ENCODE assay signal across 13 mouse cellular contexts in genomic region chr1:71807586-71807985, GRCm38 (mm10).
A peak's percentile ranks its signal among the peaks of the same experiment; 100 is the strongest.
DNase-seq lines count a peak whose midpoint lies in the region; ATAC-seq and TF ChIP-seq lines count a peak whose summit lies in the region.
"Had no signal": no experiment of that assay in that cellular context is flagged by ENCODE, and none has a peak within 500 bp of the region (broad histone marks: within the 10 kb centered on the region; RNA-seq: fewer than 3 reads in every experiment).

No protein-coding gene starts in this region.

- no peaks in the 10 kb centered on the region for H3K79me2 ChIP-seq in liver, adult 2 months (ENCODE audit: control insufficient read depth, insufficient read depth, low read length)
- no peaks in the 10 kb centered on the region for H3K79me2 ChIP-seq in myocyte (ENCODE audit: control insufficient read depth, insufficient read depth)

- H3K36me3 ChIP-seq in liver, adult 2 months (ENCODE audit: control insufficient read depth, insufficient read depth, low read length) = no peaks in the 10 kb centered on the region
- H3K36me3 ChIP-seq in heart, postnatal 0 days (replicated peaks; ENCODE audit: control insufficient read depth, insufficient read depth, low read length) = no peaks in the 10 kb centered on the region
- H3K36me3 ChIP-seq in myocyte (ENCODE audit: control insufficient read depth, insufficient read depth) = no peaks in the 10 kb centered on the region

- H3K9me3 ChIP-seq in heart, postnatal 0 days (replicated peaks; ENCODE audit: control insufficient read depth, low read length) = no peaks in the 10 kb centered on the region

- no peak overlapping the region for H3K4me2 ChIP-seq in heart, postnatal 0 days (ENCODE audit: low read depth, low read length)
- peak overlapping the region; percentile 60 for H3K4me2 ChIP-seq in myocyte (ENCODE audit: low read depth)

- no peak overlapping the region for H3ac ChIP-seq in myocyte (ENCODE audit: control insufficient read depth, insufficient read length)

- no peak for TF ChIP-seq POLR2A in liver, adult 2 months (IDR thresholded peaks at IDR 0.05; ENCODE audit: extremely low read depth, insufficient read depth, low read length)
- TF ChIP-seq POLR2A in myocyte (IDR thresholded peaks at IDR 0.05; ENCODE audit: insufficient read length, low read depth) = no peak

- H3K4me1 ChIP-seq in liver, adult 2 months (ENCODE audit: control insufficient read depth, insufficient read depth, low read length) = peaks cover 2% of the 10 kb centered on the region; the same call in 1 of the 2 replicates
- H3K4me1 ChIP-seq in heart, postnatal 0 days (ENCODE audit: control insufficient read depth, insufficient read depth) = no peaks in the 10 kb centered on the region; the same call in 1 of the 2 replicates

- H3K9ac ChIP-seq in liver, adult 2 months (ENCODE audit: low read depth, low read length) = no peak overlapping the region
- no peak overlapping the region for H3K9ac ChIP-seq in heart, postnatal 0 days (replicated peaks; ENCODE audit: low read depth, low read length)

- WGBS in liver, adult 2 months = 14% methylated on average over 4 of the region's 4 CpGs
- WGBS in heart, postnatal 0 days = 34% methylated on average over 4 of the region's 4 CpGs

- ATAC-seq in heart, postnatal 0 days (ENCODE audit: insufficient read depth, low read depth) = no peak
- ATAC-seq: Patski had no signal

- no peak for TF ChIP-seq EP300 in heart, postnatal 0 days (IDR thresholded peaks at IDR 0.05; ENCODE audit: low read depth)

- no peak for TF ChIP-seq CTCF in liver, adult 2 months (IDR thresholded peaks at IDR 0.05; ENCODE audit: low read depth, low read length)
- no peak for TF ChIP-seq CTCF in heart, postnatal 0 days (IDR thresholded peaks at IDR 0.05; ENCODE audit: low read depth)

- no peak overlapping the region for H3K4me3 ChIP-seq in liver, adult 2 months (ENCODE audit: insufficient read depth, low read depth, low read length)
- H3K4me3 ChIP-seq in heart, postnatal 0 days (ENCODE audit: low read depth, low read length) = no peak overlapping the region
- no peak overlapping the region for H3K4me3 ChIP-seq in myocyte

- H3K27me3 ChIP-seq in liver, adult 2 months (ENCODE audit: control insufficient read depth, insufficient read depth, low read length) = no peaks in the 10 kb centered on the region
- no peaks in the 10 kb centered on the region for H3K27me3 ChIP-seq in heart, postnatal 0 days (ENCODE audit: control insufficient read depth, insufficient read depth, low read length)
- H3K27me3 ChIP-seq in myocyte (ENCODE audit: control insufficient read depth, insufficient read depth, insufficient read length) = no peaks in the 10 kb centered on the region
- H3K27me3 ChIP-seq: Patski had no signal

- H3K27ac ChIP-seq in liver, adult 2 months (replicated peaks; ENCODE audit: insufficient read depth, low read depth, low read length) = peak overlapping the region; percentile 71; the same call in 1 of the 2 replicates
- no peak overlapping the region for H3K27ac ChIP-seq in heart, postnatal 0 days (ENCODE audit: low read depth)
- H3K27ac ChIP-seq: macrophage had no signal

- peak; percentile 12 for DNase-seq in embryo, embryonic 10.5 days (ENCODE audit: low spot score)
- no peak for DNase-seq in embryo, embryonic 9.5 days (ENCODE audit: extremely low spot score)
- peak; percentile 83 for DNase-seq in liver, adult 2 months (ENCODE audit: extremely low read depth, low read depth, low spot score)
- DNase-seq in liver = no peak
- DNase-seq in heart, postnatal 0 days (ENCODE audit: low spot score) = peak; percentile 25
- DNase-seq in urinary bladder, adult 2 months (ENCODE audit: low spot score) = no peak
- no peak for DNase-seq in urinary bladder, postnatal 4 days (ENCODE audit: low spot score in 2 of 2)
- DNase-seq: cerebellum, postnatal 14 days; kidney, adult 11 months; thymus, postnatal 25 days had no signal

TF ChIP-seq in myocyte, 11 proteins besides CTCF, POLR2A, EP300 and RAD21:
- TF ChIP-seq MAX (IDR thresholded peaks at IDR 0.05; ENCODE audit: low read depth) (no peak), SRF (IDR thresholded peaks at IDR 0.05; ENCODE audit: control insufficient read depth, insufficient read length, low read depth) (no peak), TCF12 (IDR thresholded peaks at IDR 0.05; ENCODE audit: insufficient read depth, poor library complexity, severe bottlenecking) (no peak), E2F4 (IDR thresholded peaks at IDR 0.05; ENCODE audit: insufficient read depth) (no peak), CEBPB (IDR thresholded peaks at IDR 0.05; ENCODE audit: insufficient read depth, poor library complexity, severe bottlenecking) (peak; percentile 61; the same call in 1 of the 2 replicates), MYOD1 (IDR thresholded peaks at IDR 0.05; ENCODE audit: control insufficient read depth in 1 of 3, insufficient read length in 2 of 3, low read depth in 2 of 3) (no peak), REST (IDR thresholded peaks at IDR 0.05; ENCODE audit: insufficient read depth, insufficient read length) (no peak)

Comparison
In these comparisons a context has a peak if more than half of its experiments do, and no peak if none do; other contexts are left out.
1. DNase-seq: peak in embryo, embryonic 10.5 days (single experiment), liver, adult 2 months (single experiment) and heart, postnatal 0 days (single experiment); none in embryo, embryonic 9.5 days (single experiment), liver (single experiment), urinary bladder, adult 2 months (single experiment) and urinary bladder, postnatal 4 days (0 of 2).